ENCODE assay signal across 8 mouse cellular contexts in the genomic region with DNA sequence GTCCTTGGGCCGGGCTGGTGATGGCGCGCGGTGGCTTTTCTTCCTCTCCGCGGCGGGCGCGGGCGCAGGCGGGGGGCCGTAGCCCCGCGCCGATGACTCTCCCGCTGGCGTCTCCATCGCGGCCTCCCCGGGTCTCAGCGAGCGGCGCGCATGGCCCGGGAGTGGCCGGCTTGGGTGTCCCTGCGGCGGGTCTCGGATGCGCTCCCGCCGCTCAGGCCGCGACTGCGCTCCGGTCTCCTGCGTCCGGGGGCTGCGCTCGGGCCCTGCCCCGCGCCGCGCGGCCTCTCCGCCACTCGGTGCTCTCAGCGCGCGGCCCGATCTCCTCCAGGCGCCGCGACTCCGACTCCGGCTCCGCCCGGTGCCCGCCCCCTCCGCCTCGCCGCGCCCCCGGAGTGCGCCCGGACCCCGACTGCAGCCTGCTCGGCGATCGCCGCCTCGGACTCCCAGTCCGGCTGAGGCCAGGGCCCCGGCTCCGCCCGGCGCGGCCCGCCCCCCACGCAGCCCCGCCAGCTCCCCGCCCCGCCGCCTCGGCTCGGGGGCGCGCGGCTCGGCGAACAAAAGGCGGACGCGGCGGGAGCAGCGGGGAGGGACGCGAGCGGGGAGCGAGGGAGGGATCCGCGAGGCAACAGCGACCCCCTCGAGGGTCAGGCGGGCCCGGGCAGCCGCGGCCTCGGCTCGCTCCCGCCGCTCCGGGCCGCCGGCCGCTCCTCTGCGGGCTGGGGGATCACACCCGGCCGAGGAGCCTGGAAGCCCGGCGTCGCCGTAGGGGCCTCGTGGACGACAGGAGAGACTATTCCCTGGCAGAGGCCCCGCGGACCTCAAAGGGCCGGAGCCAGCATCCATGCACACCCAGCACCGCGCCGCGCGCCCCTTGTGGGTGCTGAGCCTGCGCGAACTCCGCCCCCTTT. TPM values are rescaled to one million over a fixed set of nuclear protein-coding genes. Genes with fewer than 3 reads are reported as not detected.
DNase-seq lines count a peak whose midpoint lies in the region; ATAC-seq lines count a peak whose summit lies in the region.

A gene (minus strand): TSS at position 462 of the 908 bp plus-strand sequence.

- peak within 1 kb of the TSS; percentile 90 for H3K4me2 ChIP-seq in heart, embryonic 13.5 days
- peak within 1 kb of the TSS; percentile 70 for H3K4me2 ChIP-seq in liver, embryonic 13.5 days
- peak within 1 kb of the TSS; percentile 98 for H3K4me2 ChIP-seq in neural tube, embryonic 12.5 days (replicated peaks)

- H3K4me1 ChIP-seq in forebrain, embryonic 10.5 days, result peaks cover 61% of the 10 kb centered on the region
- H3K4me1 ChIP-seq in heart, embryonic 13.5 days, result peaks cover 52% of the 10 kb centered on the region
- peaks cover 35% of the 10 kb centered on the region for H3K4me1 ChIP-seq in liver, embryonic 13.5 days (replicated peaks)
- H3K4me1 ChIP-seq in neural tube, embryonic 12.5 days, result peaks cover 52% of the 10 kb centered on the region

- peaks cover 27% of the 10 kb centered on the region for H3K27me3 ChIP-seq in forebrain, embryonic 10.5 days (ENCODE audit: poor library complexity, severe bottlenecking)
- peaks cover 5% of the 10 kb centered on the region; the same call in 1 of the 2 replicates for H3K27me3 ChIP-seq in heart, embryonic 13.5 days (replicated peaks)
- H3K27me3 ChIP-seq in liver, embryonic 13.5 days, result peaks cover 76% of the 10 kb centered on the region
- no peaks in the 10 kb centered on the region for H3K27me3 ChIP-seq in neural tube, embryonic 12.5 days (replicated peaks)

- ATAC-seq in heart, embryonic 13.5 days (ENCODE audit: extremely low read depth, insufficient number of reproducible peaks, low FRiP score, low TSS enrichment), result peak; percentile 57
- peak; percentile 69 for ATAC-seq in liver, embryonic 13.5 days (ENCODE audit: low read depth)
- peak; percentile 86 for ATAC-seq in neural tube, embryonic 12.5 days (ENCODE audit: low FRiP score, low read depth)

- H3K9ac ChIP-seq in heart, embryonic 13.5 days, result peak within 1 kb of the TSS; percentile 99
- peak within 1 kb of the TSS; percentile 73 for H3K9ac ChIP-seq in liver, embryonic 13.5 days
- peak within 1 kb of the TSS; percentile 99 for H3K9ac ChIP-seq in neural tube, embryonic 12.5 days

- H3K36me3 ChIP-seq in forebrain, embryonic 10.5 days (replicated peaks), result peaks cover 26% of the 10 kb centered on the region
- H3K36me3 ChIP-seq in heart, embryonic 13.5 days, result peaks cover 8% of the 10 kb centered on the region
- H3K36me3 ChIP-seq in liver, embryonic 13.5 days, result no peaks in the 10 kb centered on the region
- peaks cover 6% of the 10 kb centered on the region; the same call in 1 of the 2 replicates for H3K36me3 ChIP-seq in neural tube, embryonic 12.5 days

- H3K4me3 ChIP-seq in forebrain, embryonic 10.5 days, result peak within 1 kb of the TSS; percentile 98
- H3K4me3 ChIP-seq in heart, embryonic 13.5 days, result peak within 1 kb of the TSS; percentile 94
- H3K4me3 ChIP-seq in liver, embryonic 13.5 days (replicated peaks), result peak within 1 kb of the TSS; percentile 65
- peak within 1 kb of the TSS; percentile 100 for H3K4me3 ChIP-seq in neural tube, embryonic 12.5 days

- under 1% methylated on average over 110 of the region's 136 CpGs for WGBS in forebrain, embryonic 10.5 days
- under 1% methylated on average over 120 of the region's 136 CpGs for WGBS in heart, embryonic 13.5 days
- WGBS in liver, embryonic 13.5 days (ENCODE audit: insufficient replicate concordance), result under 1% methylated on average over 102 of the region's 136 CpGs
- under 1% methylated on average over 131 of the region's 136 CpGs for WGBS in neural tube, embryonic 12.5 days

- no peaks in the 10 kb centered on the region for H3K9me3 ChIP-seq in forebrain, embryonic 10.5 days
- no peaks in the 10 kb centered on the region for H3K9me3 ChIP-seq in heart, embryonic 13.5 days
- H3K9me3 ChIP-seq in liver, embryonic 13.5 days (replicated peaks), result no peaks in the 10 kb centered on the region
- no peaks in the 10 kb centered on the region for H3K9me3 ChIP-seq in neural tube, embryonic 12.5 days

- H3K27ac ChIP-seq in forebrain, embryonic 10.5 days, result peak within 1 kb of the TSS; percentile 97
- H3K27ac ChIP-seq in heart, embryonic 13.5 days (replicated peaks), result peak within 1 kb of the TSS; percentile 94
- H3K27ac ChIP-seq in liver, embryonic 13.5 days, result peak within 1 kb of the TSS; percentile 61
- H3K27ac ChIP-seq in neural tube, embryonic 12.5 days, result peak within 1 kb of the TSS; percentile 98

- peak; percentile 83 for DNase-seq in layer of hippocampus, adult 11-12 months (ENCODE audit: low spot score)
- no peak for DNase-seq in layer of hippocampus, adult 9-10 months (ENCODE audit: low spot score)
- peak; percentile 84 for DNase-seq in forebrain, embryonic 10.5 days (ENCODE audit: extremely low spot score, low spot score)
- DNase-seq in kidney, postnatal 10 days, result peak; percentile 93
- no peak for DNase-seq in liver, embryonic 13.5 days
- peak; percentile 75 for DNase-seq in testis, postnatal 14 days (ENCODE audit: low spot score)

RNA-seq across cellular contexts. Expression of the gene that starts here (rescaled TPM):
- 3.5 and 4.0 TPM in 2 replicates for polyA plus RNA-seq in forebrain, embryonic 10.5 days (2016; fragmentation: Nextera tagmentation; extraction: Ambion mirVana)
- polyA plus RNA-seq in heart, embryonic 13.5 days (2015; fragmentation: Nextera tagmentation; extraction: Ambion mirVana), result 2.6 TPM in 2 replicates
- 1.7 and 1.8 TPM in 2 replicates for polyA plus RNA-seq in liver, embryonic 13.5 days (2015; fragmentation: Nextera tagmentation; extraction: Ambion mirVana)
- polyA plus RNA-seq in neural tube, embryonic 12.5 days (2016; fragmentation: Nextera tagmentation; extraction: Ambion mirVana), result 6.1 TPM in 2 replicates

Comparison
In these comparisons a context has a peak if more than half of its experiments do, and no peak if none do; other contexts are left out.
1. DNase-seq: peak in layer of hippocampus, adult 11-12 months (single experiment), forebrain, embryonic 10.5 days (single experiment), kidney, postnatal 10 days (single experiment) and testis, postnatal 14 days (single experiment); none in layer of hippocampus, adult 9-10 months (single experiment) and liver, embryonic 13.5 days (single experiment).
2. Peak in every context shown above with its lines, with median percentiles within 50 percentile points of each other: H3K27ac ChIP-seq, H3K4me3 ChIP-seq, ATAC-seq, H3K4me2 ChIP-seq and H3K9ac ChIP-seq.